Mouse (Mus musculus) kidney, adult 2 months (tissue): ENCODE measurements around the gene Fam57b.

Source experiments
- CTCF ChIP-seq: fragments of 200-500 bp; conservative IDR thresholded peaks from 2 replicates; pipeline ENCODE4 v1.5.1; 2011; ENCODE audit warnings: low read depth, mild to moderate bottlenecking, control low read depth, low read length, moderate library complexity, mixed read lengths; ENCODE audit not compliant: insufficient read depth, insufficient read length
- POLR2A ChIP-seq: fragments of 200-500 bp; IDR thresholded peaks from one replicate; pipeline ENCODE4 v1.6.1; 2011; ENCODE audit warnings: low read depth, low read length, control low read depth

GRCm38 (mm10) chr7:126847421-126848398, 50.2 kb downstream of the Fam57b start:
- TF ChIP-seq CTCF: no peak
- TF ChIP-seq POLR2A: no peak
